Mouse (Mus musculus): Measurements from ENCODE around the gene Fabp3.

Gene Fabp3

DNA sequence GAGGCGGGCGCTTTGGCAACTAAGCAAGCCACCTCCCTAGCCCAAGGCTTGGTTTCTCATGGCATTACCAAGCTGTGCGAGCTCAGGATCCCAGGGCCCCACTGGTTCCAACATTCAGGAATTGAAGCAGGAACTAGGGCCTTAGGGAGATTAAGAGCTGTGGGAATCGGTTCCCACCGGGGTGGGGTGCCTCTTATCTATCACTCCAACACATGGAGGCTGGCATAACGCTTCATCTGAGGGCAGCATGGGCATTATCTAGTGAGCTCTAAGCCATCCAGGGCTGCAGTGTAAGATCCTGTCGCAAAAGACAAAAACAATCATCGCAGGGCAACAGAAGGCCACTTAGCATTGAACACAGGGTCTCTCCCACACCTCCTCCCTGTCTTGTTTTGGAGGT lies 13.9 kb upstream of the Fabp3 start:
- in situ Hi-C loops (cut with MboI, MseI), result no loop called here

DNA sequence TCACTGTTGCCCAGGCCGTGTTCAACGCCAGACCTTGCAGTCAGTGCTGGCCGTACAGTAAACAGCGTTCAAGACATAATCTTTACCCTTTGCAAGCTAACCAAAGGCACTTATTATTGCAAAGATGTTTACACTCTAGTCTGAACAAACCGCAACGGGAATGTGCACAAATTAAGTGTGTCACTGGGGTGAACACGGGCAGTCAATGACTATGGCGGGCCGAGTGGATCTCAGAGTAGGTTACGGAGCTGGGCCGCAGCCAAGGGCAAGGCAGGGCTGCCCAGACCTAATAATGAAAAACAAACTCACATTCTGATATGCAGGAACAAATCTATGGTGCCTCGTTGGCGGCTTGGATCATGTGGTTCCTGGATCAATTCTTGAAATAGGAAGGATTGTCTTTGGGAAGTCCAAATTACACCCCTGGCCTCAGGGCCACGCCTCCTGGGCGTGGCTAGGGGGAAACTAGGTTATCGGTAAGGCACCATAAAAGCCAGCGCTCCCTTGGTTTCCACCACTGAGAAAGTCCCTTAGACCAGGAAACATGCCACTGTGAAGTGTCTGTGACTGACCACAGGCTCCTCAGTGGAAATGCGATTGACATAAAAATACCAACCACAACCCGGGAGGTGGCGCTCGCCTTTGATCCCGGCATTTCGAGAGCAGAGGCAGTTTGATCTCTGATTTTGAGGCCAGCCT lies 13.2 kb upstream of the Fabp3 start:
- in situ Hi-C loops (cut with MboI, MseI), result no loop called here

DNA sequence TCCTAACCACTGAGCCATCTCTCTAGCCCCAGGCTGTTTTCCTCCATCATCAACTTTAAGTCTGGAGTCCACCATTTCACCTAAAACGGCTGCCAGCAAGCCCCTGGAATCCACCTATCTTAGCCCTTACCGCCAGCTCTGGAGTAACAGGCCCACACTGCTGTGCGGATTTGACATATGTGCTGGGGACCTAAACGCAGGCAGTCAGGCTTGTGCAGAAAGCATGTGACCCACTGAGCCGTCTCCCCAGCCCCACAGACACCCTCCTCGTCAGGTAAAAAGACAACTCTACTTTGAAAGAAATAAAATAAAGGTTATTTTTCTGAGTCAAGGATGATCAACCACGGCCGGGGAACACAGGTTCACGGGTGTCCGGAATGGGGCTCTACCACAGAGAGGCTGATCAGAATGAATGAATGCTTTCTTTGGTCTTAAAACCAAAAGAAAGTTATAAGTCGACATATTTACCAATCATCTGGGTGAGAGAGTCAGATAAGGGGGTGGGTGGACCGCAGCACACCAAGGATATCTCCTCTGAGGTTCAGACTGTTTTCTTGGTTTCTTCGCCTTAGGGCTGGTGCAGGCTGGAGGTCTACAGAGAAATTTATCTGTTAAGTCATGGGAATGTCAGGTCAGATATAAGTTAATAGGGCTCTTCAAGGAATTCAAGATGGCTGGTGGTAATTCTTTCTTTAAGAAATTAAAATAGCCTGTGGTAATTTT lies 12.0 kb upstream of the Fabp3 start:
- in situ Hi-C loops (cut with MboI, MseI), result no loop called here

DNA sequence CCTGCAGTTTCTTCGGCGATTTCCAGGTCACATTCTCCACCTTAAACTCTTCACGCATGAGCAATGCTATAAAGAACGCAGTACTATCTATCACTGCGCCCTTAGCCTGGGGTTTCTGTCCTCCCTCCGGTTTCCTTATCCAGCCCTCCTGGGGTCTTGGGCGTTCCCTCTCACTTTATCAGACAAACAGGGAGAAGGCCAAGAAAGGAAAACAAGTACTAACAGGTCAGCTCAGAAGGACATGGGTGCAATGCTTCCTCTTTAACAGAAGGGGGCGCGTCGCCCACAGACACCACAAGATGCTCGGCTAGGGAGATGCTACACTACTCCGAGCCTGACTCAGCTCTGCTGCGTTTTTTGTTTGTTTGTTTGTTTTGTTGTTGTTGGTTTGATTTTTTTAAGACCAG lies 11.3 kb upstream of the Fabp3 start:
- in situ Hi-C loops (cut with MboI, MseI), result no loop called here

DNA sequence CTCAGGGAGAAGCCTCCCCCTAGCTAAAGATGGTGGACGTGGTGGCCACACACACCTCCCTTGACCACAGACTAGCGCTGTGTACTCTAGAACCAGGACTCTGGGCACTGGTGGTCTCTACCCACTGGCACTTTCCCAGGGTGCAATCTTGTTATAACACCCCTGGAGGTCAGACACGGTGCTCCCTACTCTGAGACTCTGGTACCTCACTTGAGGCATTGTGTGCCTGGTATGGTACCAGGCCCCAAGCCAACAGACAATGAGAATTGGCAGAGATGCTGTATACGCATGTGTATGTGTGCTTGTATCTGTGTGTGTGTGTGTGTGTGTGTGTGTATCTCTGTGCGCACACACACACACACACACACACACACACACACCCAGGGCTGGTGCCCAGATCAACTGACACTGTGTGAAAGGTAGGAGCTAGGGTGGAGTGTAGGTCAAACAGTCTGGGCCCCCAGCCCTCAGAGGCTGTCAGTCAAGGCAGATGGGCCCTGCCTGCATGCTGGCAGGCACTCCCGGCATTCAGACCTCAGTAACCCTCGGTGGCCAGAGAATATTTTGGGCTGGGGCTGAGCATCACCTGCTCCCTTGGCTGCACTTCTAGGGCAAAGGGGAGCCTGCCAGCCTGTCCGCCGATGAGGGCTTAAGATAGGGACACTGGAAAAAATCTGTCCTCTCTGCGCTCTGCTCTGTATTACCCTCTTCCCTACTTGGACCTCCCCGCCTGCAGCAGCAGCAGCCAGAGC lies 9.3 kb upstream of the Fabp3 start:
- in situ Hi-C loops (cut with MboI, MseI), result no loop called here

DNA sequence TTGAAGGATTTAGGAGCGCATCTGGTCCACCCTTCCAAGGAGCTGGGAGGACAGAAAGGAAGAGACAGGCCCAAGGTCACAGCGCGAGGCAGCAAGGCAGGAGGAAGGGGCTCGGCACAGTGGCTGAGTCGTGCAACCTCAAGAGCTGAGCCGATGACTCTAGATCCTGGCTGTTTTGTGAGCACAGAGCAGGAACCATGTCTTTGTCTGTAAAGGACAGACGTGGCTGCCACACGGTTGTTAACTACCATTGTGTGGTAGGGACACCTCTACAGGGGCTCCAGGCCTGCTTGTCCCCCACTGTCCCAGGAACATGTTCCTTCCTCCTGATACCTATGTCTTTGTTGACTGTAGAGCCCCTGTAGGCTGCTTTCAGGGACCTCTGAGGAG lies 8.8 kb upstream of the Fabp3 start:
- in situ Hi-C loops (cut with MboI, MseI), result no loop called here

DNA sequence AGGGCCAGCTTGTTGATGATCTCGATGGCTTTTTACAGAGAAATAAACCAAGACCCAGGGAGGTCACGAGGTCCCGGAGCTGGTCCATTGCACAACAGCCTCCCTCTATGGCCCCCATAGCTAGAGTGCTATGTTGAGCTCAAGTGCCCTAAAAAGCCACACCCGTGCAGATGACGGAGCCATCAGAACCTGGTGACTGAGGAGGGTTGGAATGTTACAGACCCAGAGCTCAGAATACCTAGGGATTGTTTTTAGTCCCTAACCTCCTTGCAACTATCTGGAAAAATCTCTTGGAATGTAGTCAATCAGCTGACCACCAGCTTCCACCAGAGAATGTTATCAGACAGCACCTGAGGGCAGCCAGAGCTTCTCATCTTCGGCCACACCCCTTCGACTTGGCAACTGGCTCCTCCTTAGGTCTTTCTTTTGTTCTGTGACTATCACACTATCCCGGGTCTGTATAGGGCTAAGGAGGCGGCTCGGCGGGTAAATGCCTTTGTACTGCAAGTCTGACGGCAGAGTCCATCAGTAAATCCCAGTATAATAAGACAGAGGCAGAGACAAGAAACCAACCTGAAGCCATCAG lies 6.0 kb upstream of the Fabp3 start:
- in situ Hi-C loops (cut with MboI, MseI), result no loop called here

DNA sequence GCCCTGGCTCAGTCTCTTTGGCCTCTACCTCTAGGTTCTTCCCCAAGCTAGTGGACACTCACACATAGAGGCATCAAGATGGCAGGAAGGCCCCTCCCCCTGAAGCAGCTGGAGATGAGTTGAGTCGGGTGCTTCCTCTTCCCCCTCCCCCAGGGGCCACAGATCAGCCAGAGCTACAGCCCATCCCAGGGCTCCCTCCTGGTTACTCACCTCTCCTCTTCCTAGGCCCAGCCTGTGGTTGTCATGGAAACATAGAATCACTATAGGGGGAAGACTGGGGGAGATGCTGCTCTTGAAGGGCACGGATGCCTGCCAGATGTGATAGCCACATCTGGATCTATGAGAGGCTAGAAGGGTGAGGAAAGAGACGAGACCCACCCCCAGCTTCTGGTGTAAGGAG lies 3.6 kb upstream of the Fabp3 start:
- in situ Hi-C loops (cut with MboI, MseI), result no loop called here

DNA sequence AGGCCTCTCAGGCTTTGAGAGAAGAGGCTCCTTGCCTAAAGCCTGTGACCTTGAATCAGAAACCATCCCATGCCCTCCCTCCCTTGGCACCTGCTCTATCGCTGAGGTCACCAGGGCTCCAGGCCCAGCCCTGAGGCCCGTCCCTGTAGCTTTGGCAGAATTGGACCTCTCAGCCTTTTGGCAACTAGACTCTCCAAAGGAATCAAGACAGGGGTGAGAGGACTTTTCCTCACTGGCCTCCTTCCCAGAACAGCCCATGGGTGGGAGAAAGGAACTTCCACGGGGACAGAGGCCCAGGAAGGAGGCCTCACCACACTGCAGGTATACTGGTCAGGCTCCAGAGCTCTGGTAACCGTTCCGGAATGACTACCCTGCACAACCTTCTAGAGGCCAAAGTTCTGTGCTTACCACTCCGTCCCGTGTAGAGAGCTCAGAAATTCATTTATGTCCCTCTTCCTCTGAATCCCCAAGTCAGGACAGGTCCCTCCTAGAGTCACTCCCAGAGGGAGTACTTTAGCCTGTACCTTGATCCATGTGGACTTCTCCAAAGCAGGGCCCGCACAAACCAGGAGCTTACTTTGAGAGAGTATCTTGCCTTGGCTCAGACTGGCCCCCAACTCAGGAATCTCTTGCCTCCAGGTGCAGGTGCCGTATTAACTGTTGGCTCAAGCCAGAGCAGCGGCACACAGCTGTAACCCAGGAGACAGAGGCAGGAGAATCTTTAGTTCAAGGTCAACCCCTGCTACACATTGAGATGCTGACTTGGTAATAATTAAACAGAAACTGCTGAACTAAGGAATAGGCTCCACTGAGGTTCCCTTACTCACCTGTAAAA lies 1.4 kb upstream of the Fabp3 start:
- in situ Hi-C loops (cut with MboI, MseI), result no loop called here

DNA sequence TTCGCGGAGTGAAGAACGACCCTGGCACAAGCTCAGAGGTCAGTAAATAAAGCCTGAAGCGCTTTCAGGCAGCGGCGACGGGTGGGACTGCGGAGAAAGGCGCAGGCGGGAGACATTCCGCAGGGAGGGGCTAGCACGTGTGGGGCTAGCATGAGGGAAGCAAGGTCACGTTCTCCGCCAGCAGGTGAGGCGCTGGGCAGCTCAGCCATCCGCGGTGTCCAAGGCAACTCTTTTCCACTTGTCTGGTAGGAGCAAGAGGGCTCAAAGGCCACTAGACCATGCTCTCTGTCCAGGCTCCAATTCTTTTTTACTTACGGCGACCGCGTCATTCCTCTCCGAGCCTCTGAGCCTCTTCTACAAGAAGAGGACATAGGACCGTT lies 554 bp upstream of the Fabp3 start:
- in situ Hi-C loops (cut with MboI, MseI), result no loop called here

DNA sequence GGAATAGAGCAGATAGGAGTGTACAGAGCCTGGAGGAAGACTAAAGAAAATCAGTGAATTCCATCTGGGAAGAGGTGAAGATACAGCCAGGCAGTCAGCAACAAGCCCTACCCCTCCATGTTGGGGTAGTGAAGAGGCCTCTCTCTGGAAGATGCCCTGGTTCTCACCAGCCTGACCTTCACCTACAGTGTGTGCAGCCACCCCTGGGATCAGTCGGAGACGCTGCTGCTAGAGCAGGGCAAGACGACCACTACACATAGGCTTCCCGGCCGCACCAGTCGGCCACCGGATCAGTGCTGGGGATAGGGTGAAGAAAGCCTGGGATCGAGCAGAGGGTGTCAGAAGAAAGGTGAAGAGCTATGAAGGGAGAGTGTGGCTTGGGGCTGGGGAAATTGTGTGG lies 859 bp downstream of the Fabp3 start:
- in situ Hi-C loops (cut with MboI, MseI), result no loop called here

DNA sequence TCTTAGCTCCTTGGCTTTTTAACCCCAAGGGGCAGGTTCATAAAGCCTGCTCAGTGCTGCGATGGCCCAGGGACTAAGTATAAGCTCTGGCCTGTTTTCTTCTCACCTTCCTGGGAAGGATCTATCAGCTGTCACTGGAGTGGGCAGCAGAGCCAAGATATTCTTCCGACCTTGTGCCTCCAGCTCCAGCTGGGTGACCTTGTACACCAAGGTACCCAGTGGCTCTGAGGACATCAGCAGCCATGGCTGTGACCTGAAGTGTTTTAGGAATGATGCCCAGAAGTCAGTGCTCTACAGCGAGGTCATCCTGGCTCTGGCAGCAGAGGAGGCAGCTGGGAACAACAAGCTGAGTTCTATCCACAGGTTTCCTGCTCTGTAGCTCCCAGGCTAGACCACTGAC lies 4.1 kb downstream of the Fabp3 start:
- in situ Hi-C loops (cut with MboI, MseI), result no loop called here

DNA sequence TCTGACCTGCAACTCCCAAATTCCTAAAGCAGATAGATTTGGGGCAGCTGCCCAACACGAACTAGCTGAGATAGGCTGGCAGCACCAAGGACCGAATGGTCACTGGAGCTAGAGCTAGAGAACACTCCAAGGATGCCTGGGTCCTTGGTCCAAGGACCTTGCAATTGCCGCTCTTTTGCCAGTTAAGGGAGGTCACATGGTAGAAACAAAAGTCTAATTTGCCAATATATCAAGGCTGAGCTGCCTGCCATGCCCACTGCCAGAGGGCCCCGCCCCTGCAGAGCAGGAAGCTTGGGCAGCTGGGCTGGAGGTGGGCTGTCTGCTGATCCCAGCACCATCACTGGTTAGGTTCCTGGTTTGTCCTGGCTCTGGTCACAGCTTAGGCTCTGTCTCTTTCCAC lies 5.2 kb downstream of the Fabp3 start:
- in situ Hi-C loops (cut with MboI, MseI), result no loop called here

DNA sequence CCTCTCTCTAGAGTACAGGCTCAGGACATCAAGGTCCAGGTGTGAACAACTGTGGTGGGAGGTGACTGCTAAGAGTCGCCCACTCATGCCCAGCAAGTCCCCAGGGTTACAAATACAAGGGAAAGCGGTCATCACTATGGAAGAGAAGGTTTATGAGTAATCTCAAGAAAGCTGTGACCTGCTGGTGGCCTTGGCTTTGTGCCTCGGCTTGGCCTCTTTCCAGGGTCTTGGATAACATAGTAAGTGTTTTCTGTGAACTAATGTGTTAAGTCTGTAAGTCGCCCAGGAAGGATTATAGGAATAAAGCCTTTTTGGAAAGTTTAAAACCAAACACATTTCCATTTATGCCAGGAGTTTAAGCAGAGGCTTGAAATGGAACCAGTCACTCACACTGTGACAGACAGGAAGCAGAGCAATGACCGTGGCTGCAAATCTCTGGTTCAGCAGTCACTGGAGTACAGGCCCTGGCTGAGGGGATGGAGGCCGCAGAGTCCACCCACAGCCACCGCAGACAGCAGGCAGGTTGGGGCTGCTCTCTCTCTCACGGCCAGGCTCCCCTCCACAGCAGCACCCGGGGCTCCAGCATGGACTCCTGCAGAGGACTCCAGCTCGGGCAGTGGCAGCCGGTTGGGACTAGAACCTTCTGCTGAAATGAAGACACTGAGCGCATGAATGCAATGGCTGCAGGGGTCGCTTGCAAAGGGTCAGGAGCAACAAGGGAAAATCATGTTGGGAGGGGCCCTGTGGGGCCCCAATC lies 7.6 kb downstream of the Fabp3 start:
- in situ Hi-C loops (cut with MboI, MseI), result no loop called here

DNA sequence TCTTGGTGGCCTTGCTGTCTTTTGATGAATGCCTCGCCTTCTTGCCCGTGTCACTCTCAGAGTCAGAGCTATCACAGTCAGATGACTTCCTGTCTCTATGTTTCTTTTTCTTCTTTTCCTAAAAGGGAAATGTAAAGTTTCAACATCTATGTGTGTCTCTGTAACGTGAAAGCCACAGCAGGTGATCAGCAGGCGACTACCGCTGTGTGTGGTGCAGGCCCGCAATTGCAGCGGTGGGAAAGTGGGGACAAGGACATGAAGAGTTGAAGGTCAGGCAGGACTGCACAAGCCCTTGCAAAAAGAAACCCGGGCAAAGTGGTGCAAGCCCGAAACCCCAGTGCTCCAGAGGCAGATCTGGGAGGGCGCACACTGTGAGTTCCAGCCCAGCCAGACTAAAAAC lies 8.3 kb downstream of the Fabp3 start:
- in situ Hi-C loops (cut with MboI, MseI), result no loop called here

DNA sequence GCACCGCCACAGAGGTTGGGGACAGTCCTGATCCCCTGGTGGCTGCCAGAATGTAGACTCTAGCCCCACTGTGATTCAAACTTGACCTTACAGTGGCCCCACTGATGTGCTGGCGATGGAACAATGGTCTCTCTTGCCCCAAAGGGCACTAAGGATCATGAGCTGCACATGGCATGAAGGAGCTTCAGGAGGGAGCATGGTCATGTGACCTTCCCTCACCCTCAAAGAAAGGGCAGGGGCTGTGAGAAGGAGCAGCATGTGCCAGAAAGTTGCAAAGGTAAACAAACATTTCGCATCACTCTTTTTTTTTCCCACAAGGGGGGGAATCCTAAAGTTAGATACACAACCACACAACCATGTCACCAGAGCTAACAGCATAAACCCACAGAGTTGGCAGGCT lies 9.7 kb downstream of the Fabp3 start:
- in situ Hi-C loops (cut with MboI, MseI), result no loop called here

DNA sequence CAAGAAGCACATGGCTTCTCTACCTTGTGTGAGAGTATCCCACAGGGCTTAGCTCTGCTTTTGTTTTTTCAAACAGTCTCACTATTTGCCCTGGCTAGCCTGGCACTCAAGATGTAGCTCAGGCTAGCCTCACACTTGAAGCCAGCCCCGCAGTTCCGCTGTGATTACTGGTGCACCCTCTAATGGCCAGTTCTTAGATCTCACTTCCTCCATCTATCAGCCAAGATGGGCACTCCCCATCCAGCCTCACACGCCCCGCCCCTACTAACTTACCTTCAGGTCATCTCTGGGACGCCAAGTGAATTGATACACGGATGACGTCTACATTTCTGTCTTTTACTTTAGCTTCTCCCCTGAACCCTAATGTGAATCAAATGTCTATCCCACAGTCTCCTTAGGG lies 11.2 kb downstream of the Fabp3 start:
- in situ Hi-C loops (cut with MboI, MseI), result no loop called here

DNA sequence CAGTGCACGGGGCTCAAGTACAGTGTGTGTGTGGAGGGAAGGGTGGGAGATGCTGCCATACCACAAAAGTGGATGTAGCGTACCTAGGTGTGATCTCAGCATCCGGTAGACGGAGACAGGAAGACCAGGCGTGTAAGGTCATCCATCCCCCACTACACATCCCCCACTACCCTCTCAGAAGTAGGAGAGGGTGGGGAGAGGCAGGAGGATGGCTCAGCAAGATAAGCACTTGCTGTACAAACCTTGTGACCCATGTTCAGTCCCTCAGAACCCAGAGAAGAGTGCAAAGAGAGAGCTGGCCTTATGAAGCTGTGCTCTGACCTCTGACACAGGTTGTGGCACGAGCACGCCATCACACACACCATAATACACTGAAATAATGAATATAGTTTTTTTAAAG lies 13.2 kb downstream of the Fabp3 start:
- in situ Hi-C loops (cut with MboI, MseI), result no loop called here

DNA sequence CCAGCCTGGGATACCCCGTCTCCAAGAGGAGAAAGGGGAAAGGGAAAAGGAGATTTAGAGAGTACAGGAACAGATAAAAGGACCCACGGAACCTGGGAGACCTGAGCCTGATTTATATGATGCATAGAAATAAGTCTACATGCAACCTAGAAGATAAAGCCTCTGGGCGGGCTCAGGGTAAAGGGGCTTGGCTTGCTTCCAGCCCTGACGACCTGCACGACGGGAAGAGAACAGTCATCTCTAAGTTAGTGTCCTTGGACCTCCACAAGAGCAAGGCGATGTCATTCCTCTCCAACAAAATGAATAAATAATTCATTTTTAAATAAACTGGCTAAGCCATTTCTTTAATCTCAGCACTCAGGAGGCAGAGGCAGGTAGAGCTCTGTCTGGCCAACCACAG lies 14.2 kb downstream of the Fabp3 start:
- in situ Hi-C loops (cut with MboI, MseI), result no loop called here

DNA sequence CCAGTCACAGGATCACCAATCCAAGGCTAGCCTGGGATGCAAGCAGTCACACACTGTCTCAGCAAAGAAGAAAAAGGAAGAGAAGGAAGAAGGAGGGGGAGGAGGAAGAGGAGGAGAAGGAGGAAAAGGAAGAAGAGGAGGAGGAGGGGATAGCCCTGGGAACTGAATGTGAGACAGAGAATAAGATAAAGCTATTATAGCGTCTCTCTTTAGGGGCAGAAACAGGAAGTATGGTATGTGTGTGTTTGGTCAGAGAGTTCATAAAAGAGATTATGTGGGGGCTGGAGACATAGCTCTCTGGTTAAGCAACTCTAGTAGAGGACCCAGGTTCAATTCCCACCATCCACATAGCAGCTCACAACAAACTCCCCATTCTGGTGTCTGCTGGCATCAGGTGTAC lies 14.8 kb downstream of the Fabp3 start:
- in situ Hi-C loops (cut with MboI, MseI), result no loop called here

DNA sequence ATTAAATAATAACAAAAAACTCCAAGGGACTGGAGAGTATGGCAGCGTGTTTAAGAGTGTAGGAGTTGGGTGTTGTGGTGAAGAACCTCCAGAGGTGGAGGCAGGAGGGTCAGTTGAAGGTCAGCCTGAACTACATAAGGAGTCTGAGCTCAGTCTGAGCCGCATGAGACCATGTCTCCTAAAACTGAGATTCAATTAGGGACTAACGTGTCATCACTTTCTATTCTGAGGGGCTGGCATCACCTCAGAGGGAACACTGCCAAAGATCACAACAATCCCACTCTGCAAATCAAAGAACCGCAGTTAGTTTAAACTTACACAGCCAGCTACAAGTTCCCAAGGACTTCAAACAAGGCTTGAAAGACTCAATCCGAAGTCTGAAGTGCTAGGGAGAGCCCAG lies 15.2 kb downstream of the Fabp3 start:
- in situ Hi-C loops (cut with MboI, MseI), result no loop called here
